Mouse (Mus musculus) testis, adult 10 weeks (tissue): ENCODE measurements around the gene Olfr859. TPM values are rescaled to one million over a fixed set of nuclear protein-coding genes. Genes with fewer than 3 reads are reported as not detected.

Experiments used
- polyA plus RNA-seq: library from polyadenylated mRNA; stranded (reverse); fragments of 350-450 nt; fragmentation: Illumina TruSeq; extraction: RNeasy Lipid Tissue Mini Kit (QIAGEN cat#74804); gene quantifications from one replicate; pipeline ENCODE4 v1.2.3, GENCODE M21; 2014; ENCODE audit warnings: low read depth, low replicate concordance

Gene Olfr859
- polyA plus RNA-seq: not detected

GRCm38 (mm10) chr9:19804606-19805005, at the start of gene Olfr859:
TSS of gene Olfr859 (plus strand) at chr9:19804906.

GRCm38 (mm10) chr9:19779983-19780382, 24.7 kb upstream of the Olfr859 start, which contains the start of gene Olfr58:
TSS of gene Olfr58 (plus strand) at chr9:19780283.

GRCm38 (mm10) chr9:19849647-19850046, 44.9 kb downstream of the Olfr859 start, which contains the start of gene Olfr860:
TSS of gene Olfr860 (minus strand) at chr9:19849747.

Other genes starting within 250 kb of the Olfr859 start
- gene Olfr854, start 237.5 kb upstream of the Olfr859 start, polyA plus RNA-seq: not detected
- gene Olfr855, start 222.3 kb upstream of the Olfr859 start, polyA plus RNA-seq: not detected
- gene Zfp317, start 182.8 kb upstream of the Olfr859 start, polyA plus RNA-seq: 25.1 TPM
- gene Olfr857, start 95.5 kb upstream of the Olfr859 start, polyA plus RNA-seq: not detected
- gene Olfr58, start 24.6 kb upstream of the Olfr859 start, polyA plus RNA-seq: not detected
- not detected for gene Olfr860, start 44.8 kb downstream of the Olfr859 start, polyA plus RNA-seq
- gene Olfr862, start 83.1 kb downstream of the Olfr859 start, polyA plus RNA-seq: not detected
- gene Olfr77, start 112.0 kb downstream of the Olfr859 start, polyA plus RNA-seq: not detected
- not detected for gene Olfr866, start 223.1 kb downstream of the Olfr859 start, polyA plus RNA-seq